Mouse (Mus musculus) bone marrow, adult 2 months (tissue): ENCODE results near the gene Pfkp. TPM values are rescaled to one million over a fixed set of nuclear protein-coding genes. Genes with fewer than 3 reads are reported as not detected.
A peak's percentile ranks its signal among the peaks of the same experiment; 100 is the strongest.

Experiments used
- H3K27ac ChIP-seq: fragments of 200-500 bp; 2 replicates; pipeline ENCODE4 v1.5.1; 2012; ENCODE audit warnings: low read depth, mild to moderate bottlenecking, control low read depth, inconsistent platforms, low read length; ENCODE audit not compliant: control insufficient read depth, poor library complexity, insufficient read depth
- H3K4me1 ChIP-seq: fragments of 200-500 bp; 2 replicates; pipeline ENCODE4 v1.6.1; 2011; ENCODE audit warnings: low read length; ENCODE audit not compliant: control insufficient read depth, insufficient read depth
- H3K4me3 ChIP-seq: fragments of 200-500 bp; replicated peaks from 2 replicates; pipeline ENCODE3; 2011; ENCODE audit warnings: mild to moderate bottlenecking, low read depth, low read length, control low read depth; ENCODE audit not compliant: control insufficient read depth
- CTCF ChIP-seq: fragments of 200-500 bp; IDR thresholded peaks from 2 replicates; pipeline ENCODE4 v1.5.1; 2011; ENCODE audit warnings: low read length, control low read depth; ENCODE audit not compliant: control insufficient read depth, insufficient read depth
- POLR2A ChIP-seq: fragments of 200-500 bp; IDR thresholded peaks from 2 replicates; pipeline ENCODE4 v1.6.1; 2011; ENCODE audit warnings: low read depth, mild to moderate bottlenecking, control low read depth, low read length, borderline replicate concordance; ENCODE audit not compliant: control insufficient read depth
- WGBS: fragments of 180-500 bp; shearing (Covaris S2); methylation state at CpG from one replicate; pipeline ENCODE4 v1.1.7; 2018; 5-methylcytosine and 5-hydroxymethylcytosine counted together
- polyA plus RNA-seq: library from polyadenylated mRNA; stranded (reverse); fragments of >200 nt; gene quantifications from 2 replicates; pipeline ENCODE4 v1.2.4, GENCODE M21; 2011; ENCODE audit warnings: low replicate concordance; ENCODE audit not compliant: missing spikeins, insufficient read depth, insufficient read length

The Pfkp gene
- polyA plus RNA-seq, 1 experiment = 20.9 TPM

DNA sequence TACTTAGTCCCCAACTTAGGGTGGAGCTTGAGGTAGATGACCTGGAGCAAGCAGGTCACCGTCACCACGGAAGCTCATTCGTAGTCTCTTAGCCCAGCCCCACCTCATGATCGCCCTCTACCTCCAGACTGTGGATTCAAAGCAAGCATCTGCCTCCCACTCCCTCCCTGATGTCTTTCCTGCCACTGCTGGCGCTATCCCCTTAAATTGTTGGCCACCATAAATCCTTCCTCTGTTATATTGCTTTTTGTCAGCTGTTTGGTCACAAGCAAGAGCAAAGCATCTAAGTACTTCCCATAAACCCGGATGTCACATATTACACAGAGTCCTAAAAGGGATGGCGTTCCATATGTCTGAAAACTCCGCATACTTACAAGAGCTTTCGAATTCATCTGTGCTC, 62.6 kb downstream of the Pfkp start:
- H3K4me1 ChIP-seq = no peaks in the 10 kb centered on the region
- H3K4me3 ChIP-seq = no peak overlapping the region
- TF ChIP-seq CTCF (no peak), POLR2A (no peak)
- 90% methylated on average over 9 of the region's 9 CpGs for WGBS
- no peak overlapping the region for H3K27ac ChIP-seq

DNA sequence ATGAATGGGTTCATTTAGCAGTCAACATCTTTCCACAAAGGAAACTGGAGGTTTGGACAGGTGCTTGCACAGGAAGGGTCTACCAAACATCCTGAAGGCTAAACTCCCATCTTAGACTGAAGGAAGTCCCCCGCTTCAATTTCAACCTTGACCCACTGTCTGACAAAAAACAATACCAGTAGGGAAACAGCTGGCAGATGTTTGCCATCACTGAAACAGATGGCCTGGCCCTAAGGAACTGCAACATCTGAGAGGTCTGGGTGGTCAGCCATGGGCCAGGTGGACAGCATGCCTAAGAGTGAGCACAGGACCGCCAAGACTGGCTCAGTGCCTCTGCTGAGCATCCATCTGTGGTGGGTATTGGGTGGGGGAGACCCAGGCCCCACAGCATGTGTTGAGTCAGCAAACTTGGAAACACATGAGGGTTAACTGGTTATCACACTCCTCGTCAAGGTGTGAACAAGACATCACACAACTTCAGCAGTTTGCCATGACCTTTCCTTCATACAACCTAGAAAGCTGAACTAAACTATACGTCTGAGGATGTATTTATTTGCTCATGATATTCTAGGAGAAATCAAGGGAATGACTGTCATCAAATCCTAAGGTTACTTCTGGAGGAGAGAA, 65.0 kb downstream of the Pfkp start:
- no peak for TF ChIP-seq CTCF
- TF ChIP-seq POLR2A = no peak
- Histone ChIP-seq H3K4me1 (no peaks in the 10 kb centered on the region), H3K4me3 (no peak overlapping the region), H3K27ac (no peak overlapping the region)
- WGBS = 82% methylated on average over 4 of the region's 4 CpGs

DNA sequence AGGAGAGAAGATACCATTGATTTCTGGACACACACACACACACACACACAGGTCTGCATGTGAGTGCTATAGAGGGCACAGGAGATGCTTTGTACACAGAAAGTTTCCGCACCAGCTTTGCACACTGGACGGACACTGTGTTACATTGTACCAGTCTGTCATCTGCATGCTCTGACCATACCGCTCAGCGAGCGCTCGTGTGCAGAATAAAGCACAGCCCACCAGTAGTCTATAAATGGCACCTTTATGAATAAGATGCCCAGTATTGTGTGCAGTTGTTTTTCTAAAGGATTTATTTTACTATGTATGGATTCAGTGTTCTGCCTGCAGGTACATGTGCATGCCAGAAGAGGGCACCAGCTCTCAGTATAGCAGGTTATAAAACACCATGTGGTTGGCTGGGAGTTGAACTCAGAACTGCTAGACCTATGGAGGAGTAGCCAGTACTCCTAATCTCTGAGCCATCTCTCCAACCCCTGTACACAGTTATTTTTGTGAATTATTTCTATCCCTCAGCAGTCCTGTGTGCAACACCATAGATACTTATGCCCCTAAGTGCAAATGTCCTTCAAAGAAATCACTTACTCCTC, 72.6 kb downstream of the Pfkp start:
- no peak overlapping the region for H3K4me3 ChIP-seq
- no peaks in the 10 kb centered on the region for H3K4me1 ChIP-seq
- H3K27ac ChIP-seq = no peak overlapping the region
- WGBS = 95% methylated on average over 6 of the region's 6 CpGs
- peak; percentile 28; the same call in 1 of the 2 replicates for TF ChIP-seq CTCF
- no peak for TF ChIP-seq POLR2A

DNA sequence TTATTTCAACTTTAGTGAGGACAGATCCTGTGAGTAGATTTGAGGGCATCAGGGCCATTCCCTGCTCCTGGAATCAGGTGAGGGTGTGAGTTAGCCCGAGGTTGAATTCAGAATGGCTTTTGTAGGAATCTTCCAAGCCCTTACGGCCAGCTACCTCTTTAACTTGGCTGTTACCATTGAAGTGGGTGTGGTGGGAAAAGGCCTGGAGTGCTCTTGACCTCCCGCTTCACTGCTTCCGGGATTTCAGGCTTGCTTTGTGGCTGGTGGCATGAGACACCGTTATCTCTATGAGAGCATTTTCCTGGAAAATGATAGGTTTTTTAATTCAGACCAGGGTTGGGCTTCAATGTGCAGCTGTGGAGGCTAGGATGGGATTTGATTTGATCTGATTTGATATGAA, 83.0 kb downstream of the Pfkp start:
- H3K4me1 ChIP-seq = no peaks in the 10 kb centered on the region
- TF ChIP-seq POLR2A (no peak), CTCF (no peak)
- no peak overlapping the region for H3K27ac ChIP-seq
- 82% methylated on average over 5 of the region's 5 CpGs for WGBS
- H3K4me3 ChIP-seq = no peak overlapping the region

DNA sequence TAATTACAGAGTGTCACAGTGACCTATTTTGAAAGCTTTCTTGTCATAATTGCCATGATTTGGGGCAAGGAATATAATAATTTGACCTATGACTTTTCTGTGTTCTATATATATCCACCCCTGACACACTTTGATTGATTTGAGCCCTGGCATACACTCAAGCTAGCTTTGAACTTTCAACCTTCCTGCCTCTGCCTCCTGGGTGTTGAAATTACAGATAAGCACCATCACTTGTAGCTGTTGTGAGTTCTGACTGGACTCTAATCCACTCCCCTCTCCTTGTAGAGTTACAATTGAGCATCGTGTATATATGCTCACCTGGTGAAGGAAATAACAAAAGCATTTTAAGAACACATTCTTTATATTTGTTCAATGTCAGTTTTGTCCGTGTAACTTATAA, 86.2 kb downstream of the Pfkp start:
- H3K4me1 ChIP-seq = no peaks in the 10 kb centered on the region

DNA sequence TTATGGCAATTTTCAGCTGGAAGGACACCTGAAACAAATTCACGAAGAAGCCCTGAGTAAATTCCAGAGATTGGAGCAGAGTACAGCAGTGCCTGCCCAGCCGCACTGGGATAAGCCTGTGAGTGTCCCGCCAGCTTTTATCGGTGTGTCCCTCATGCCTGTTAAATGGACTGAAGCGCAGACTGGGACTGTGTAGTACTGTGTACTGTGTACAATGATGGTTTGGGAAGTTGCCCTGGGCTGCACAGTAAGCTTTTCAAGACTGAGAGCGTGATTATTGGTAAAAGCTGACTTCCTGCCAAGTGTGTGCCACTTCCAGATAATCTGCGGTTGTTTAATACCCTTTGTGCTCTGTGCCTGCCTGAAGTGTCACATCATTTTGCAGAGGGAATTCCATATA, 90.8 kb downstream of the Pfkp start:
- Histone ChIP-seq H3K4me1 (no peaks in the 10 kb centered on the region), H3K4me3 (no peak overlapping the region), H3K27ac (no peak overlapping the region)
- WGBS = 86% methylated on average over 7 of the region's 7 CpGs
- no peak for TF ChIP-seq POLR2A
- TF ChIP-seq CTCF = no peak

More for the DNA sequence above, 86.2 kb downstream of the Pfkp start:
- H3K4me3 ChIP-seq = no peak overlapping the region
- H3K27ac ChIP-seq = no peak overlapping the region
- WGBS = 85% methylated on average over 2 of the region's 2 CpGs
- TF ChIP-seq CTCF (no peak), POLR2A (no peak)

DNA sequence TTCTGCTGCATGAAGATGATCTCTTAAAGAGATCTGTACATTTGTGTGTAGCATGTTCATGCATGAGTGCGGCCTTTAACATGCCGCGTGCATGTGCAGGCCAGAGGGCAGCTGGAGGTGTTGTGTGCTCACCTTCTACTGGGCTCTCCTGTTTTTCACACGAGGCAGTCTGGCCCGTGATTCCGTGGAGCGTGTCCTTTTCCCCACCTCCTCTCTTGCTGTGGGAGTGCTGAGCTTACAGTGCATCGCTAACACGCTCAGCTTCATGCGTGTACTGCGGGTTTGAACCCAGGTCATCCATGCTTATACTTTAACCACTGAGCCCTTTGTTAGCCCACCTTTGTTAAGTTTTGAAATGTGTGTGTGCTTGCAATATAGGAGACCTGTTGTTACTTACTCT, 92.9 kb downstream of the Pfkp start:
- Histone ChIP-seq H3K4me1 (peaks cover 1% of the 10 kb centered on the region; the same call in 1 of the 2 replicates), H3K27ac (no peak overlapping the region), H3K4me3 (no peak overlapping the region)
- no peak for TF ChIP-seq POLR2A
- no peak for TF ChIP-seq CTCF
- WGBS = 88% methylated on average over 11 of the region's 11 CpGs

DNA sequence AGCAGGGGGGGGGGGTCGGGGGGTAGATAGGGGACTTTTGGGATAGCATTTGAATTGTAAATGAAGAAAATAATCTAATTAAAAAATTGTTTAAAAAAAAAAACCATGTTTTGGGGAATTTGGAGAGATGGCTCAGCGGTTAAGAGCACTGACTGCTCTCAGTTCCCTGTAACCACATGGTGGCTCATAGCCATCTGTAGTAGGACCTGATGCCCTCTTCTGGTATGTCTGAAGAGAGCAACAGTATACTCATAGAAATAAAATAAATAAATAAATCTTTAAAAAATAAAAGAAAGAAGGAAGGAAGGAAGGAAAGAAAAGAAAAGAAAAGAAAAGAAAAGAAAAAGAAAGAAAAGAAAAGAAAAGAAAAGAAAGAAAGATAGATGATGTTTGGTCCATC, 94.9 kb downstream of the Pfkp start:
- no peak for TF ChIP-seq CTCF
- TF ChIP-seq POLR2A = no peak
- Histone ChIP-seq H3K4me3 (no peak overlapping the region), H3K27ac (no peak overlapping the region), H3K4me1 (peaks cover 1% of the 10 kb centered on the region; the same call in 1 of the 2 replicates)
- WGBS = 75% methylated on average over 2 of the region's 2 CpGs

DNA sequence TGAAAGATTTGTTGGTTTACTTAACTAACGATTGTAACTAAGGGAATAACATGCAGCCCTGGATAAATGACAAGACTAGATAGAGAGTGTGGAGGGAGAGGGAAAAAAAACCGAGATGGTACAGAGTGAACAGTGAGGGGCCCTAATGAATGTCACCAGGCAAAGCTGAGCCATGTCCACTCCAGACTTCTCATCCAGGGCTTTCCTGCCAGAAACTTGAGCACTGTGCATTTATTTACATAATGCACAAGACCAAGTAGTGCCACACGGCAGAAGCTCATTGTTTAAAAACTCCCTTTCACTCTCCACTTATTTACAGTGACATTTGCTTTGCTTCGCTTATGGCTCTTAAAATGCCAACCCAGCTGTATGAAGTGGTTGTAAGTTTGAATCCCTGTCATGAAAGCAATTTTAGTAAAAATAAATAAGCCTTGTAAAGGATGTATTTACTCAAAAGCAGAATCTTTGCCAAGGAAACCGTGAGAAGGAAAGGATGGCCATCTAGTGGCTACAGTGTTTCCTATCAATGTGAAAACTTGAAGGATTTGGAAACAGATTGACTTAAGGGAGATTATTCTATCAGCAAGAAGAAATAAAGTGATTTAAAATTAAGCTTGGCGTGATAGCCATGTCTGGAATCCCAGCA, 113.2 kb downstream of the Pfkp start:
- Histone ChIP-seq H3K4me1 (no peaks in the 10 kb centered on the region), H3K4me3 (no peak overlapping the region), H3K27ac (no peak overlapping the region)
- 70% methylated on average over 6 of the region's 6 CpGs for WGBS
- no peak for TF ChIP-seq POLR2A
- TF ChIP-seq CTCF = no peak
